Mouse (Mus musculus) testis, adult 2 months (tissue): ENCODE measurements around the gene Trir. TPM values are rescaled to one million over a fixed set of nuclear protein-coding genes. Genes with fewer than 3 reads are reported as not detected.
A peak's percentile ranks its signal among the peaks of the same experiment; 100 is the strongest.

Experiments used
- H3K27ac ChIP-seq: fragments of 200-500 bp; 2 replicates; pipeline ENCODE4 v1.5.1; 2012; ENCODE audit warnings: low read depth, low read length; ENCODE audit not compliant: control insufficient read depth, insufficient read depth
- H3K27me3 ChIP-seq: fragments of 200-500 bp; 2 replicates; pipeline ENCODE4 v1.6.1; 2012; ENCODE audit warnings: mild to moderate bottlenecking, low read length, moderate library complexity; ENCODE audit not compliant: control insufficient read depth, insufficient read depth
- H3K36me3 ChIP-seq: fragments of 200-500 bp; 2 replicates; pipeline ENCODE4 v1.6.1; 2012; ENCODE audit warnings: mild to moderate bottlenecking, low read length; ENCODE audit not compliant: control insufficient read depth, insufficient read depth
- H3K4me1 ChIP-seq: fragments of 200-500 bp; 2 replicates; pipeline ENCODE4 v1.6.1; 2012; ENCODE audit warnings: low read length; ENCODE audit not compliant: control insufficient read depth, insufficient read depth
- H3K4me3 ChIP-seq: fragments of 200-500 bp; 2 replicates; pipeline ENCODE4 v1.5.1; 2012; ENCODE audit warnings: low read depth, mild to moderate bottlenecking, low read length, moderate library complexity, mixed read lengths; ENCODE audit not compliant: control insufficient read depth
- CTCF ChIP-seq: fragments of 200-500 bp; IDR thresholded peaks from 2 replicates; pipeline ENCODE4 v1.5.1; 2012; ENCODE audit warnings: low read depth, mild to moderate bottlenecking, inconsistent platforms, low read length, moderate library complexity; ENCODE audit not compliant: control insufficient read depth, insufficient read depth, insufficient replicate concordance
- POLR2A ChIP-seq: fragments of 200-500 bp; IDR thresholded peaks from 2 replicates; pipeline ENCODE4 v1.6.1; 2012; ENCODE audit warnings: low read depth, mild to moderate bottlenecking, inconsistent platforms, low read length, moderate library complexity; ENCODE audit not compliant: control insufficient read depth
- polyA plus RNA-seq: library from polyadenylated mRNA; depleted of rRNA; stranded (reverse); fragments of >200 nt; gene quantifications from 2 replicates; pipeline ENCODE4 v1.2.3, GENCODE M21; 2012; rRNA removed

Trir gene
- polyA plus RNA-seq = 82.1 and 88.6 TPM in 2 replicates

GRCm38 (mm10) chr8:85026670-85027515, at the start of gene Trir:
TSS of gene Trir (plus strand) at chr8:85026823.
- H3K27me3 ChIP-seq = no peaks in the 10 kb centered on the region
- peak; percentile 94 for TF ChIP-seq POLR2A
- TF ChIP-seq CTCF = no peak
- H3K27ac ChIP-seq = peak within 1 kb of the TSS; percentile 90
- peaks cover 5% of the 10 kb centered on the region for H3K4me1 ChIP-seq
- H3K36me3 ChIP-seq = no peaks in the 10 kb centered on the region
- peak within 1 kb of the TSS; percentile 99 for H3K4me3 ChIP-seq

DNA sequence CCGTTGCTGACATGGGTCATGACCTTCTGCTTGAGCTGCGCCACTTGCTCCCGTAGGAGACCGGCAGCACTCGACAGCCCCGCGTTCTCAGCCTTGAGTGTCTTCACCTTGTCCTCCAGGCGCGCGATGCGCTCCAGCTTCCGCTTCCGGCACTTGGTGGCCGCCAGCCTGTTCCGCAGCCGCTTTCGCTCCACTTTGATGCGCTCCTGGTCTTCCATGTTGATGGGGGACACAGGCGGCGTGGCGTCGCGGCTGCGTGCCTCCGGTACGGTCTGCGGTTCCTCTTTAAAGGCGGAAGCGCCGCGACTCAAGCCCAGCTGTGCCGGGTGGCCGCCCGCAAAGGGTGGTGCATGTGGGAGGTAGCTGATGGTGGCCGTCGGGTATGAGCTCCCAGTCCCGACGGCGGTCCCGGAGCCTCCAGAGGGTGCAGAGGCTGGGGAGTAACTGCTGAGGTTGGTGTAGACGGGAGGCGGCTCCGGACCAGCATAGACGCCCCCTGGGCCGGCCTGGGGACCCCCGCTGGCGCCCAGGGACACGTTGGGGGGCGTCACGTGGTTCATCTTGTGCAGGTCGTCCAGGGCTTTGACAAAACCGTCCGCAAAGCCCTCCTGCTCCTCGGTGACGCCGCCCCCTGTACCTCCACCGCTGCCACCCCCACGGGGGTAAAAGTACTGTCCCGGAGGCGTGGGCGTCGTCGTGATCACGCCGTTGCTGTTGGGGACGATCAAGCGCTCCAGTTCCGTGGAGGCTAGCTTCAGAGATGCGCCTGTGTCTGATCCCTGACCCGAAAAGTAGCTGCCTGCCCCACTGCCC, 49.0 kb upstream of the Trir start:
- H3K27me3 ChIP-seq = no peaks in the 10 kb centered on the region; the same call in 1 of the 2 replicates
- TF ChIP-seq CTCF = no peak
- 0 out of 2 replicates have a peak, but pooled peaks have one; percentile 44 for TF ChIP-seq POLR2A
- H3K27ac ChIP-seq = peak overlapping the region; percentile 82
- peaks cover 59% of the 10 kb centered on the region for H3K4me1 ChIP-seq
- H3K4me3 ChIP-seq = peak overlapping the region; percentile 80
- no peaks in the 10 kb centered on the region for H3K36me3 ChIP-seq

DNA sequence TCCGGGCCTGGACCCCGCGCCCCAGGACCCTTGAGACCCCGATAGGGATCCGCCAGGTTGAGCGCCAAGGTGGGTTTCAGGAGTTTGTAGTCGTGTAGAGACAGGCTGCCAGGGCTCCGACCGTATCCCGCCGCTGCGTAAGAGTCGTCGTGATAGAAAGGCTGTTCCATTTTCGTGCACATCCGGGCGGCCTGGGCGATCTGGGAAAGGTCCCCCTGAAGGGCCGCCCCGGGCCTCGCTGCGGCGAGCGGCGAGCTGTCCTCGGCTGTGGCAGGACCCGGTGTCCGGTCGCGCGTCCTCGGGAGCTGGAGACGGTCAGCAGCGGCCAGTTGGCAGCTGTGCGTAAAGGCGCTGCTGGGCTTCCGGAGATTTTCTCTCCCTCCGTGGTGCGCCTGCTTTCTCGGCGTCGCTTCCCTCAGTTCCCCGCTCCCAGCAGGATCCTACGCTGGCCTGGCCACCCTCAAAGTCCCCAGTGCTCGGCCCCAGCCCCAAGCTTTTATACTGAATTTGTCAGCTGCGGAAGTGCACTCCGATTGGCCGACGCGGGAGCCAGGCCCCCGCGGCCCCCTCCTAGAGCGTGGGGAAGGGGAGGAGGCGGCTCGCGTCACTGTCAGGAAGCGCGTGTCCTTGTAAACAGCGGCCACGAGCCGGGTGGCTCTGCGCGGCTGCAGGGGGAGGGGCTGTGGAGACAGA, 48.2 kb upstream of the Trir start, which contains the start of gene Junb:
Gene Junb, minus strand, starts transcription at position 471 of the 693 bp plus-strand sequence.
- Histone ChIP-seq H3K27ac (peak within 1 kb of the TSS; percentile 82), H3K4me1 (peaks cover 59% of the 10 kb centered on the region), H3K27me3 (no peaks in the 10 kb centered on the region; the same call in 1 of the 2 replicates), H3K36me3 (no peaks in the 10 kb centered on the region), H3K4me3 (peak within 1 kb of the TSS; percentile 85)
- peak; percentile 96 for TF ChIP-seq POLR2A
- TF ChIP-seq CTCF = no peak

- Histone ChIP-seq H3K36me3 (no peaks in the 10 kb centered on the region), H3K4me3 (peak overlapping the region; percentile 85), H3K27me3 (no peaks in the 10 kb centered on the region; the same call in 1 of the 2 replicates), H3K4me1 (peaks cover 61% of the 10 kb centered on the region), H3K27ac (peak overlapping the region; percentile 80)
- TF ChIP-seq CTCF (no peak), POLR2A (no peak)
Measured at GRCm38 (mm10) chr8:84979599-84980421, 46.8 kb upstream of the Trir start.

DNA sequence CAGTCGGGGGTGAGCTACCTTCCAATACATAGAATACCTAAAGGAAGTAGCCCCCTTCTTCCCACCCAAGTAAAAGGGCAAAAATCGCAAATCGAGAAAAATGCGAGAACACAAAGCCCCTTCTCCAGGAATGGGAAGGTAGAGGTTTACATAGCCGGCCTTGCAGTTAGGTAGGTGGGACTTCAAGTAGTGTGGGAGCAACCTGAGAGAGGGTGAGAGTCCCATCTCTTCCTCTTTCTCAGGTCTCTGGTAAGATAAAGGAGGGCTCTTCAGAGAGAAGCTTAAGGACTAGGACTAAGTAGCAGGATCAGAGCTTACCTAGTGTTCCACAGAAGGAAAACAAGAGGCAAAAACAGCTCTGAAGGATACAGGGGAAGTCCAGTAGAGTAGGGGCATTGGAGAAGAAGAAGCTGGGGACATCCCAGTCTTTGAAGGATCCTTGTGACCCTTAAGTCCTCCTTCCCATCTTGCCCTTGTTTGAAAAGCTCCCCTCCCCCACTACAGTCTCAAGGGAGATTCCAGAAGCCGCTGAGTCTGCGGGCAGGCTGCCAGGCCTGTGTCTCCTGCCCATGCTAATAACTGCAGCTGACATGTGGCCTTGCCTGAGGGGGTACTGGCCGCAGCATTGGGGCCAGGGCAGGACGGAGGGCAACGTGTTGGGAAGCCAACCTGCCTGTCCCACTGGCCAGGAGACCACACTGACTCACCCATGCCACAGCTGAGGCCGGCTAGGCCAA, 45.8 kb upstream of the Trir start:
- H3K27me3 ChIP-seq = no peaks in the 10 kb centered on the region; the same call in 1 of the 2 replicates
- TF ChIP-seq CTCF (no peak), POLR2A (no peak)
- no peaks in the 10 kb centered on the region for H3K36me3 ChIP-seq
- H3K4me1 ChIP-seq = peaks cover 61% of the 10 kb centered on the region
- peak overlapping the region; percentile 85 for H3K4me3 ChIP-seq
- H3K27ac ChIP-seq = no peak overlapping the region
